Mouse (Mus musculus) spleen, postnatal 14 days (tissue): Measurements from ENCODE around the gene Cpsf4.
A peak's percentile ranks its signal among the peaks of the same experiment; 100 is the strongest.
"Not testable (repeated sequence)": the region's sequence is repeated elsewhere in the genome, so short reads cannot be mapped to it uniquely, and the experiment has no call there.

ENCODE experiments used
- DNase-seq, 2 experiments: peaks; one replicate each; pipeline ENCODE4 v3.0.0; 2021 to 2022; ENCODE audit warnings: low spot score in 2 of 2

Cpsf4 gene

DNA sequence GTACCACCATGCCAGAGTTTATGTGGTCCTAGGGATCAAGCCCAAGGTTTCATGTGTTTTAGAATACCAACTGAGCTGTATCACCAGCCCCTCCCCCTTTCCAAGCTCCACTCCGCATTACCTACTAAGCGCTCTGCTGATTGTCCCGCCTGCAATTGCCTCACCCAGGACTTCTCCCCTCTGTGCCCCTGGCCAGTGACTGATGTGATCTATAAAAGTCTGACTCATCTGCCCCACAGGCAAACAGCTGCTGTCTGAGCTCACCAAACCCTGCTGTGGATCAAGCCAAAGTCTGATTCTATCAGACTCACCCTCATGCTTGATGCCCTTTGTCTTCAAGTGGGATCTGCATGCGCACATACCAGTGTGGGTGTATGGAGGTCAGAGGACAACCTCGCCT, 55.8 kb downstream of the Cpsf4 start:
- no peak for DNase-seq

GRCm38 (mm10) chr5:145223395-145223794, 56.4 kb downstream of the Cpsf4 start:
- no peak for DNase-seq

DNA sequence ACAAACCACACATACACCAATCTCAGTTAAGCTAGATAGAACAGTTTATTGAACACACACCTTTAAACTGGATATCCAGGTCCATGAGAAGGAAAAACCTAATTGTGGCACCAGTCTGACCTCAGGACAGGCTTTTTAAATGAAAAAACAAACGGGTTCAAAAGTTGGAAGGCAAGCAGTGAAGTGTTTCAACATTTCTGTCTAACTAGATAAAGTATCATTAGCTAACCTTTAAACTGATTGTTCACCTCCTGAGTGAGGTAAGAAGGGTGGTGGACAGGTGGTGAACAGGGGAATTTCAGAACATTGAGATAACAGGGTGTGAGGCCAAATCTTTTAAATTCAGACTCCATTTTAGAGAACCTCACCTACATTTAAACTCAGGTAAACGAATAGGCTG, 59.4 kb downstream of the Cpsf4 start:
- no peak for DNase-seq

GRCm38 (mm10) chr5:145229283-145229682, 62.3 kb downstream of the Cpsf4 start:
- DNase-seq = not testable (repeated sequence)

DNA sequence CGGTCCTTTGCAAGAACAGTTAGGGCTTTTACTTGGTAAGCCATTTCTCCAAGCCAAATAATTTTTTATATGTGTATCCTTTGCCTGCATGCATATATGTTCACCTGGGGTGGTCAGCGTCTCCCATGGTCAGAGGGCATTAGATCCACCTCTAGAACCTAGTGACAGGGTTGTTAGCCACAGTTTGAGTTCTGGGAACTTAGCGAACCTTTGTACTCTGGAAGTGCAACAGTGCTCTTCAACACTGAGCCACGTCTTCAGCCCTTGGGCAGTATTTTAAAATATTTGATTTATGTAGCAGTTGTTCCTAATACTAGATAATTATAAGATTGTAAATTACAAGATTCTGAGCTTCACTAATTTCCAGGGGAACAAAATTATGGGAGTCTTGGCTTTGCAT, 63.6 kb downstream of the Cpsf4 start:
- DNase-seq = no peak

DNA sequence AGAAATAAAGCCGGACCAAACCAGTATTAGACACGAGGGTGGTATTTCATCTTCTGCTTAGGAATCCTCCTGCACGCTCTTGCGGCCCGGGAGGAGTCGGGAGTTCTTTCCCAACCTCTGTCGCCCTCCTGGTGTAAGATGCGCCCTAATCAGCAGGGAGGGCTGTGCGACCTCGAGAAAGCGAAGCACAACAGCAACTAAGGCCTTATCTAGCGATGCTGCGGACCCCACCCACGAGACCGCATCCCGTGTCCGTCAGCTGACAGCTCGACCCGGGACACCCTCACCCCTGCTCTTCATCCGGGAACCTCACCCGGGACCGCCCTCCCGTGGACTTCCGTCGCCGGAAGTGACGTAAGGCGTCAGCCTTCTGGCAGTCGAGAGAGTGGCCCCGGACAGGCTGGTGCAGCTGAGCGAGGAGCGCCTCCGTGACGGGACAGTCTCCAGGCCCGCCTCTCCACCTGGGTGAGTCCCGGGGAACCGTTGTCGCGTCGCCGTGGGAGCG, 64.4 kb downstream of the Cpsf4 start, which contains the start of gene Zfp655:
TSS of gene Zfp655 (plus strand) at position 349 of the 505 bp plus-strand sequence.
- peak; percentile 89 to 94 for DNase-seq
